Mouse (Mus musculus) T-cell, adult 2 months (primary cell): ENCODE data around the gene Plekho2.

Source experiments
- DNase-seq: peaks from one replicate; pipeline ENCODE4 v3.0.0; 2022; ENCODE audit warnings: low spot score

Plekho2 gene

DNA sequence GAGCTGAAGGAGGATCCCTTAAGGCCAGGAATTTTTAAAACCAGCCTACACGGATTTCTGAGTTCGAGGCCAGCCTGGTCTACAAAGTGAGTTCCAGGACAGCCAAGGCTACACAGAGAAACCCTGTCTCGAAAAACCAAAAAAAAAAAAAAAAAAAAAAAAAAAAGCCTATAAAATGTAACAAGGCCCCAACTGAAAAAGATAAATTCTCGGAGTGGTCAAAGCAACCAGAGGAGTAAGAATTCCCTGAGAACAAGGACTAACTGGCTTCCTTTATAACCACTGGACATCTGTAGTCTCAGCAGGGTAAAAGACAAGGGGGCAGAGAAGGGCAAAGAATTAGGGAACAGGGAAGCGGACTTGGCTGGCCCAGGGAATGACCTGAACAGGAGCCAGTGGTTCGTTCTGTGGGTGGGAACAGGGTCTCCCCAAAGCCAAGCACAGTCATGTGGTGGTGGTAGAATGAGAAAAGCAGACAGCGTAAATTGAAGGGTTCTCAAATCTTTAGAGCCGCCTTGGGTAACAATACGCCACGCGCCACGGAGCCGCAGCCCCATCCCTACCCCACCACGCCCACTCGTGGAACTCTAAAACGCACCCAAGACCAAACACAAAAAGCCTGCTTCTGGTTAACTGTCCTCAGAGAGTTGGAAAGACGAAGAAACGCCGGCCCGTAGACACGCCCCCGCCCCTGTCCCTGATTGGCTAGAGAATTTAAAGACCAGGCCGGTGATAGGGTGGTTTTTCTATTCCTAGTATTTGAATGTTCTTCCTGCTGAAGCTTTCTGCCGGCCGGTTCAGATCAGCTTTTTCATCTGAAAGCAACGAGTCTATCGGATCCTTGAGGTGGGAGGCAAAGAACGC lies 6.8 kb upstream of the Plekho2 start, which contains the start of gene Pif1:
Gene Pif1, plus strand, starts transcription at position 755 of the 864 bp plus-strand sequence.
- peak; percentile 73 for DNase-seq

DNA sequence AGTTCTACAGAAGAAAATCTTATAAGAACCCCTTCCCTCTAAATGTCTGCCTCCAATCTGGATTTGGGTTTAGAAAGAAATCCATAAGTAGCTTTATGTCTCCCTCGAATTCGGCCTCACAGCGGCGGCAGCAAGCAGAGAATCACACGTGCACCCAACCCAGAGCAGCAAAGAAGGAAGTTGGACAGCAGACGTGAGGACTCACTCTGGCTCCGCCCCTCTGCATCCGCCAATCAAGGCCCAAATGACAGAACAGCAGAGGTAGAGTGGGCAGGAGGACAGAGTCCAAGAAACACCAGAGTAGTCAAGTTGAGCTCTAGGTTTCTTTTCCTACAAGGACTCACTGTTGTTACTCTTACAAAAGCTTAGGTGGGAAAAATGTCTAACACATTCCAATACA lies 3.2 kb upstream of the Plekho2 start:
- DNase-seq, result peak; percentile 27

DNA sequence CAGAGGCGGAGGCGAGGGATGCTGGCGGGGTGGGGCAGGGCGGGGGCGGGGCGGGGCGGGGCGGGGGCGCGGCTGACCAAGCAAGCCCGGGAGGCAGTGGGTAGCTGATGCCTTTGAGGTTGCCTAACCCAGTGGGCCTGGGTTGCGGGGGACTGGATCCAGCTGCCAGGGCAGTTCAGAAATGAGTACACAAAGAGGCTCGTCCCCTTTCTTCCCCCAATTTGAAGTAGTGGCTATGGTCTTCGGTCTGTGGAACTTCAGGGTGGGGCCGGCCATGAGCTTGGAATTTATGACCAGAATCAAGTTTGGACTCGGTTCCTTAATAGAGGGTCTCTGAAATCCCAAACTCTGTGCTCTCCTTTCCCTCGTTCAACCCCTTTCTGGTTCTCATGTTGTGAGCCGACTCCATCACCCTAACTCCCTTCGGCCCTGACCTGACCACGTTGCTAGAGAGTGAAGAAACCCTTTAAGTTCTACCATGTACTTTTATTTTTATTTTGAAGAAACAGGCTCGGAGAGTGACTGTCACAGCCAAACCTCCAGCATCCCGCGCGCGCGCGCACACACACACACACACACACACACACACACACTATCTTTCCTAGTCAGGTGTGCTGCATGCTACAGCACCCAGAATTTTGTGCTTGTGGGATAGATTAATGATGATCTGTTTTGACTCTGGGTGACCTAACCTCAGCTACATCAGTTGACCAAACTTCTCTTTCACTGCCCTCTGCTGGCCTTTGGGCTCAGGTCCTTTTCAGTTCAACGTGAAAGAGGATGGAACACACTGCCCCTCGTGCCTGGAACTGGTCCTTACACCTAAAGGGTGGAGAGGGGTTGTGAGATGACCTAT lies 789 bp upstream of the Plekho2 start:
- DNase-seq, result peak; percentile 86

DNA sequence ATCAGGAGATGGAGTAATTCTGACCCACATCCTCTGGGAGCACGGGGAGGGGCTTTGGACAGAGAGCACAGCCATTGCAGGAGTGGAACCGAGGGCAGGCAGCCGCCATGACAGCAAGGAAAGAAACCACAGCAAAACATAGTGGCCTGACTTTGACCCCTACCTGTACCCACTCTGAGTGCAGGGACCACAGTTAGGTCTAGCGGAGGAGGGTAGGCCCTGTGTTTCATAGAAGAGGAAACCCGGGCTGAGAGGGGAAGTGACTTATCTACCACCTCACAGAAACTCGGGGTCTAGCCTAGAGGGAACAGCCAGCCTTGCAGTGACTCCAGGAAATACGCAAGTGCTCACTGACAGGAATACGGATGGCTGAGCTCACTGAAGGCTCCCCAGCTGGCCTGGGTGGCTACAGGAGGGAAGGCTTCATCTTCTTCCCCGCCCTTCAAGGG lies 1.0 kb downstream of the Plekho2 start:
- DNase-seq, result peak; percentile 65

DNA sequence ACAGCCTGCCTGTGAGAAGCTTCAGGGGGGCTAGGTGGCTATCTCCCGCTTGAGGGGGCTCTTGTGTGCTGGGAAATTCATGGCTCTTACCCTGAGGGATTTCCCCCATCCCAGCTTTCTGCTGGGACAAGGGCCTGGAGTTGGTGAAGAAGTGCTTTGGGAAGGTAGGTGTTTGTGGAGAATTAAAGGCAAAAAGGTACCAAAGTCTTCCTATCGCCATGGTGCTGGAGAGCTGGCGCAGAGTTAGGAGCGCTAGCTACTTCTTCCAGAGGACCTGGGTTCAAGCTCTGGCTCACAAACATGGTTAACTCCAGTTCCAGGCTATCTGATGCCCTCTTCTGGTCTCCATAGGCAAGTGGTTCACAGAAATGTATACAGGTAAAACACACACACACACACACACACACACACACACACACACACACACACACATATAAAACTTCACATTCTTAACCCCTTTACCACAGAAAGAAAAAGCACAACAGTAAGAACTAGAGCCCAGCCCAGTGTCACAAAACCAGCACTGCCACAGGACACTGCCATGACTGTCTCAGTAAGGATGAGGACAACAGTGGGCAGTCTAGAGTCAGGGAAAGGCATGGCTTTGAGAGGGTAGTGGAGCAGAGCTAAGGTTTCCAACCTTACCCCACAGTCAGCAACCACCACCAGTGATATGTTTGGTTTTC lies 2.2 kb downstream of the Plekho2 start:
- no peak for DNase-seq

DNA sequence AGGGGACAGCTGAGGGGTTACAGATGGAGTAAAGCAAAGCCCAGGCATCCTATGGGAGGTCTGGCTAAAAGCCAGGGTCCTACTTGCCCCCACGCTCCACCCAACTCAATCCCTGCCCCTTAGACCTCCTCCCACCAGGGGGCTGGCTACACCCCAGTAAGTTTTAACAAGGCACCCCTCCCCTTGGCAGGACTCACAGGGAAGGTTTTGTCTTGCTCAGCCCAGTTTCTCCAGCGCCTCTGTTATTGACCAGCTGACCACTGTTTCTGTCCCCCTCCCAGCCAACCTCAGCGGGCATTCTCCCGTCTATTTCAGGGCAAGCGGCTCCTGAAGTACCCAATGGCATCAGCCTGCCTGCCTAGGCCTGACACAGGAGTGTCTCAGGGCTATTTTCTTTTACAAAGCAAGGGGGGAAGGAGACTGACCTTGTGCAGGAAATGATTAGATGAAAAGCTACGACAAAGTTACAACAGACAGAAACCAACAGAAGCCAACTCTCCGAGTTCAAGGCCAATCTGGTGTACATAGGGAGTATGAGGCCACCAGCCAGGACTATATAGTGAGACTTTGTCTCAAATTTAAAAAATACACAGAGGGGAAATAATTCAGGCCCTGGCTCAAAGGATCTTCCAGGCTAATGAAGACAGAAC lies 2.9 kb downstream of the Plekho2 start:
- no peak for DNase-seq

DNA sequence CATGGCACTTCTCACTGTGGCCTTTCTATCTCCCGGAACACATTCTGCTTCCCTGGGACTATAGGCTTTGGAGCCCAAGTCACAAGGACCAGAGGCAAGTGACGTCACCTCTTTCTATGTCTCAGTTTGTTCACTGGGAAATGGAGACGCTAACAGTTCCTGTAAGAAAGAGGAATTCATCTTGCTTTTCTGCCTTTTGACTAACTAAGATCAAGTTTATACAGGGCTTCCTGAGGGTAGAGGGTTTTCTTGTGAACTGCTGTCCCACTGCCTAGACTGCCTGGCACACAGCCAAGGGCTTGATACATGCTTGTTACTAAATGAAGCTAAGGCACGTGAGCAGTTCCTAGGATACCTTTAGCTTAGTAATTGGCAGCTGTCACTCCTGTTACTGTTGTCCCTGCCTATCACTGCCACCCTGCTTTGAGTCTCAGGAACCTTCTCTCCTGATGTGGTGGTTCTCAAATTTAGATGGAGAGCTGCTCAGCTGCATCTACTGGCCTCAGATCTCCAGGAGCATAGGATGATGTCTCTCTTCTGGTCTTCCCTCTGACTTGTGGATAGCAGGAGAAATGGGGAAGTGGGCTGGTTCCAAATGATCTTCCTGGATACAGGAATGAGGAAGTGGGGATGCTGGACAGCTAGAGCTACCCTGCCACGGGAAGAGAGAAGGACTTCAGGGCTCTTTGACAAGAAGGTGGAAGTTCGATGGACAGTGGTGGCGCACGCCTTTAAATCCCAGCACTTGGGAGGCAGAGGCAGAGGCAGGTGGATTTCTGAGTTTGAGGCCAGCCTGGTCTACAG lies 4.2 kb downstream of the Plekho2 start:
- no peak for DNase-seq

DNA sequence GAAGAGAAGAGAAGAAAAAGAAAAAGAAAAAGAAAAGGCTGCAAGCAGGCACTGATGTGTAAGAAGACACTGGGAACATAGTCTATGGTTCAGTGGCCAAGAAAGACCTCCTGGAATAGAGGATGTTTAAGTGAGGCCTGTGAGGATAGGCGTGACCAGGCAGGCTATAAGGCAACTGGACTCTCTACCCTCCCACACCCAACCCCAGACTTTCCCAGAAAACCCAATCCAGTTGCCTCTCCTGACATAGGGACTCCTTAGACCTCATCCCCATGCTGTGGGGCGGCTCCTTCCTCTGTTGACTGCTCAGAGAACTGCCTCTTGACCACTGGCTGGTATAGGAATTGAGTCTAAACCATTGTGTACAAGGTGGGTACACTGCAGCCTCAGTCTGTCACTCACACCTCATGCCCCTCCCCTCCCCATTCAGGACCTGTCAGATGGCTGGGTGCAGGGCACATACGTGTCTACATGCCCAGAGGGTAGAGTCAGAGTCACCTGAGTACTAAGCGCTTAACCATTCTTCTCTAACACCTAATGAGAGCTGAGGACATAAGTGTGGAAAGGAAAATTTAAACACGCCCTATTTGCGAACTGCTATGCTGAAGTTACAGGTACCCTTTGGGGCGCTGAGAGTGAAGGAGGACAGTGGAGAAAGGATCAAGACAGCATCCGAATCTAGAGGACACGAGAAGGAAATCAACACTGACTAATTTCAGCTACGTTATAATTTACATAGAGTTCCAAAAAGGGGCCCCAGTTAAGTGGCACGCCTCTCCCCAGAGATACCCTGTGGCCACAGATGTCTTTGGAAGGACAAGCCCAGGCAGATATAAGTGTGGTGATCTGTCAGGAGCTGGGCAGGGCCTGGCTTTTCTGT lies 5.1 kb downstream of the Plekho2 start:
- DNase-seq, result no peak

DNA sequence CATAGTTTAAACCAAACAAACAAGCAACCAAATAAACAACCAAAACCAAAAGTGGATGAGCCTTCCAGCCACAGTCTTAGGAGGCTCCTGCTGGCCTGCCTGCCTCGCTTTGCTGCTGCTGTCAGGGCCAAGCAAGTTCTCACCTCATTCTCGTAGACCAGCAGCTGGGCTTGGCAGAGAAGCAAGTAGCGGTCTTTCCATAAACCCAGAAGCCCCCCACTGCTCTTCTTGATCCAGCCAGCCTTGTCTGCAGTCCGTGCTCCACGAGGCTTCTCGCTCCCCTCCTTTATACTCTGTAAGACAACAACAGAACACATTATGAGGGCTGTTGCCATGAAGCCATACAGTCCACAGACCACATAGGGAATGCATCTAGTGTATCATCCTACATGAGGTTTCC lies 7.0 kb downstream of the Plekho2 start:
- DNase-seq, result no peak

DNA sequence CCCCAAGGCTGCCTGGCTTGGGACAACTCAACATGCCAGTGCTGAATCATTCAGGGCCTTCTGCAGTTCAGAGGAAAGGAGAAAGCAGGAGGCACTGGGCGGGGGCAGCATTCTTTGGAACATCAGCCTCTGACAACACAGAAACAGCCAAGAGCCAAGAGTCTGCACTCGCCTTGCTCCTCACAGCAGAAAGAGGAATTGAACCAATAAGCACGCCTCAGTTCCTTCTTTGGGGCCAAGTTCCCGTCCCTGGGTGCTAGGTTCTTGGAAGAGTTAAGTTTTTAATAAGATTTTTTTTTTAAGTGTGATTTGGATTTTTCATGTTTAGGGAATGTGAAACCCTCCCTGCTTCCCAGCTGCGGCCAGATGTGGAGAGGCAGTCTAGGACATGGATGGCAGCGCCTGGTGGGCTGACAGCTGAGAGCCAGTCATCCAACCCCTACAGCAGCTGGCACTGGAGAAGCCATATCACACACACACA lies 10.3 kb downstream of the Plekho2 start:
- DNase-seq, result no peak

DNA sequence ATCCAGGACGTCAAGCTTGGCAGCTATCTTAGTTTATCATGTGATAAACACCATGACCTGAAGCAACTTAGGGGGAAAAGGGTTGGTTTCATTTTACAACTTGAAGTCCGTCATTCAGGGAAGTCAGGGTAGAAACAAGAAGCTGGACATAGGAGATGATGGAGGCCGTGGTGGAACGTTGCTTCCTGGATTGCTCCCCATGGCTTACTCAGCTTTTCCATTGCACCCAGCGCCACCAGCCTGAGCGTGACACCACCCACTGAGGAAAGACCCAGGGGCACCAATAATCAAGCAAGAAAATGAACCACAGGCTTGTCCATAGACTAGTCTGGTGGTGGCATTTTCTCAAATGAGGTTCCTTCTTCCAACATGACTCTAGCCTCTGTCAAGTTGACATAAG lies 11.1 kb downstream of the Plekho2 start:
- DNase-seq, result no peak

DNA sequence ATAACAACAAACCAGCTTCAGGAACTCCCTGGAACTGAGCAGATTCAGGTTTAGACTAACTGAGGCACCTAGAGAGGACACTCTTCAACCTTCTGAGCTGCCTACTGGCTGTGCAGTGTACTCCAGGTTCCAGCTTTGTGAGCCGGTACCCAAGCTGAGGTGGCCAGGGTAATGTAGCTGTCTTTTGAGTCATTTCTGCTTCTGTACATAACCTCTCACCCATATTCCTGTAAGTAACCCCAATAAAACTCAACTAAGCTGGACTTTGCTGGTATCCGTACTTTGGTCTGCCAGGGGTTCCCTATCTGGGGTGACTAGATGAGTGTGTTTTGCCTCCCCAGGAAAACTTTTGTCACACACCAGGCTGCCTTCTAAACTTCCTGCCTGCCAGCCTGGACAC lies 15.1 kb downstream of the Plekho2 start:
- no peak for DNase-seq

DNA sequence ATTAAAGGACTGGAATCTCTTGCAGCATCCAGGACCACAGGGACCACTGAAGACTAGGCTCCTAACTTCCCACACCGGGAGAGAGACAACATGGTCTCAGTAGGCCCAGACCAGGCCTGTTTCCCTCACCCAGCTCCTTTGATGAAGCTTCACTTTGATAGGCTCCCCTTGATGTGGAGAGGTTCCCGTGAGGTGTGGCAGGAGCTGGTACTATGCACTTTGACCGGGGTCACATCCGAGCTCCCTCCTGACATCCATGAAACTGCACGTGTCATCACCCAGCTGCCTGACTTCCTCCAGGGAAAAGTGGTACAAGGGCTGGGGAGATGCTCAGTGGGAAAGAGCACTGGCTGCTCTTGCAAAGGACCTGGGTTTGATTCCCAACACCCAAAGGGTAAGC lies 16.8 kb downstream of the Plekho2 start:
- no peak for DNase-seq

DNA sequence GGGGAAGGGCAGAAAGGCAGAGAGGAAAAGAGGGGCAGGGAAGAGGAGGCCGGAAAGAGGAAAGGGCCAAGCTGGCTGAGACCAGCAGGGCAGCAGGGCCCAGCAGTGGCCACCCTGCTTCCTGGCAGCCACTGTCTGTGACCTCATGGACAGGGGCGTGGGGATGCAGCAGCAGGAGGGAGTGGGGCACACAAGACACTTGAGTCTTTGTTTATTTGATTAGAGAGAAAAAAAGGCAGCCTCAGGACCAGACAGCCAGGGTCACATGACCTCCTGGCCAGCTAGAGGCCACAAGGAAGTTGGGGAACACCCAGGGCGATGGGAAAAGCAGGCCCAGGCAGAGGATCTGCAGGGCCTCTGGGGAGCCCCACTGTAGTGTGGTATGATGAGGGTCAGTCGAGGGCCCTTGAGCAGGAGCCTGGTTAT lies 17.7 kb downstream of the Plekho2 start:
- DNase-seq, result no peak

DNA sequence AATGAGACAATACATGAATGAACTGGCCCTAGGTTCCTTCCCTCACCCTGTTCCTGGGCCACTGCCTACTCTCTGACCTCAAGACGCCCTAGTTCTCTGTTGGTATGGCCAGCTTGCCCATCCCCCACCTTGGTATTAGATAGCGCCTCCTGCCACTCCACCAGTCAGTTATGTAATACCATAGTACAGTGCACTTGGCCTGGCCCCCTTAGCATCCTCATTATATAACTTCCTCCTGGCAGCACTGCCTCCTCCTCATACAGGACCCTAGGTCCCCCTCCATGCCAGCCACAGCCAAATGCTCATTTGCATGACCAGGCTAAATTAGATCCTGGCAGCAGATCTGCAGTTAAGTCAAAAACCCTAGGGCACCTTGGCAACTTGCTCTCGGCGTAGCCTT lies 18.8 kb downstream of the Plekho2 start:
- DNase-seq, result no peak

DNA sequence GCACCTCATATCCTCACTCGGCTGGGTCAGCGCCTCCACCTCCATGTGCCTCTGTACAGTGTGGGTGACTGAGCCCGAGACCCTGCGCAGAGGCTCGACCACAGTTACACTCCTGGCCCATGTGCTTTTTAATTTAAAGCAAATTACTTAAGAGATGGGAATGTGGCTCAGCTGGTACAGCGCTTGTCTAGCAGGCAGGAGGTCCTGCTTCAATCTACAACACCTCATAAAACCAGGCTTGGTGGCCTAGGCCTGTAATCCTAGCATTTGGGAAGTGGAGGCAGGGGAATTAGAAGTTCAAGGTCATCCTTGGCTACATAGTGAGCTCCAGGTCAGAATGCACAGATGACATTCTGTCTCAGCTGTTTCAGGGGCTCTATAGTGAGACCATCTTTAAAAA lies 21.0 kb downstream of the Plekho2 start:
- no peak for DNase-seq

DNA sequence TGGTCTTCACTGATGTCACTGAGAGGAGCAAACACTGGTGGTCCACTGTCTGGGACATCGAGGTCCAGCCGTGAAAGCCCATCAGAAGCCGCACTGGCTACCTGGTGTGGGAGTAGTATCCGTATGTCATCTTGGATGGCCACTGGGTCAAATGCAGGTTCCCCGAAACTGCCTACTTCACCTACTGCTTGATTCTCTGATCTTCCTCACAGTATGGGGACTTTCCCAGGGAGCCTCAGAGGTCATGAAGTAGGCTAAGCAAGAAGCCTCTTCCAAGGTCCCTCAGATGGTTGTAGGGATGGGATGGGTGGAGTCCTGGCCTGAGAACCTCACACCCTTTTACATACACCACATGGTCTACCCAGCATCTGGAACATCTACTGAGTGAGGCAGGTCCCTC lies 22.9 kb downstream of the Plekho2 start:
- no peak for DNase-seq

DNA sequence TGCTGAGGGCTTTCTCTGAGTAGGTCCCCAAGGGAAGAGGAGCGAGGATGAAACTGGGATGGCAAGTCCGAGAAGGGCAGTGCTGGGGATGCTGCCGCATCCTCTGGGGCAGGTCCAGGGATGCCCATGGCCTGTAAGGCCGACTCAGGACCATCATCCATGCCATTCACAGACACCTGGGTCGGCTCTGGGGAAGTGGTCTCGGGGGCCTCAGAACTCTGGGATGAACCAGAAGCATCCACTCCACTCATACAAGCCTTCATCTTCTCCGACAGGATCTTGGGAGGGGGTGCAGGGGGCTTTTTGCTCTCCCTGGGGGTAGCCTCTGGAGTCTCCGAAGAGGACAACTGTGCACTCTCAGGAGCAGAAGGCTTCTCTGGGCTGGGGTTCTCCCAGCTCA lies 23.5 kb downstream of the Plekho2 start:
- no peak for DNase-seq

DNA sequence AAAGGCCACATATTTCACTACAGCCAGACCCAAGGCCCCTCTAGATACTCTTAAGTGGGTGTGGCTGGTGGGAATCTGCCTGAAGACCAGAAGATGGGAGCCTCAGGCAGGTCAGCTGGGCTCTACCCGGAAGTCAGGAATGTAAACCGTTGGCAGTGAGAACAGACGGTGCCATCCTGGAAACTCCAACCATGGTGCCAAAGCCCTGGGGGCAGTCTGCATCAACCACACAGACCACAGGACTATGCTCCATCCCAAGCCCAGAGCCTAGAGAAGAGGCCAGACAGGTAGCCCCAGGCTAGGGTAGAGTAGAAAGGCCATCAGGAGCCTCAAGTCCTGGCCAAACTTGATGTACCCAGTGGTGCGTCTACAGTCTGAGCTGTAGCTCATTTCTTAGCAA lies 24.2 kb downstream of the Plekho2 start:
- DNase-seq, result no peak

DNA sequence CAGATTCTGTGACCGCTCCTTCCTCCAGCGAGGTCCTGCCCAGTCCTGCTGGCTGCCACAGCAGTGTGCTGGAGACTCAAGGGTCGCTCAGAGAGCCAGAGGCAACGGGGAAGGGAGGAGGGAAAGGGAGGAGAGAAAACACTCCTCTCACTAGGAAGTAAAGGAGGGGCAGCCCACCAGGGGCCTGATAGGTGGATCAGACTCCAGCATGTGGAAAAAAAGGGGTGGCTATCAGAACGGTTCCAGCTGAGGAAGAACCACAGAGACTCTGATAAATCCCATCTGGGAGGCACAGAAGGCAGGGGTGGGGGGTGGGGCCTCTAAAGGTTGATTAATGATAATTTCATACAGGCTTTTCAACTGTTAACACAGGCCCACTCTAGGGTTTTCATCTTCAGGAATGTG lies 24.8 kb downstream of the Plekho2 start:
- DNase-seq, result no peak
